ENCODE assay signal across 18 mouse cellular contexts in genomic region chr10:89482142-89482681, GRCm38 (mm10). TPM values are rescaled to one million over a fixed set of nuclear protein-coding genes. Genes with fewer than 3 reads are reported as not detected.
DNase-seq lines count a peak whose midpoint lies in the region; ATAC-seq and TF ChIP-seq lines count a peak whose summit lies in the region.
"Had no signal": no experiment of that assay in that cellular context is flagged by ENCODE, and none has a peak within 500 bp of the region (broad histone marks: within the 10 kb centered on the region; RNA-seq: fewer than 3 reads in every experiment).

No protein-coding gene starts in this region.

- WGBS in forebrain, embryonic 11.5 days: 22% methylated on average over 10 of the region's 10 CpGs
- 16% methylated on average over 10 of the region's 10 CpGs for WGBS in forebrain, embryonic 15.5 days
- 27% methylated on average over 10 of the region's 10 CpGs for WGBS in hindbrain, embryonic 11.5 days
- whole genome bisulfite sequencing in midbrain, embryonic 12.5 days: 16% methylated on average over 10 of the region's 10 CpGs
- WGBS in liver, postnatal 0 days (ENCODE audit: insufficient replicate concordance): 82% methylated on average over 10 of the region's 10 CpGs

- H3K9ac ChIP-seq in forebrain, embryonic 11.5 days (ENCODE audit: low read length): no peak overlapping the region
- H3K9ac ChIP-seq in forebrain, embryonic 15.5 days (replicated peaks): no peak overlapping the region
- no peak overlapping the region; the same call in 1 of the 2 replicates for H3K9ac ChIP-seq in hindbrain, embryonic 11.5 days (ENCODE audit: low read depth, low read length)
- H3K9ac ChIP-seq in midbrain, embryonic 12.5 days (replicated peaks): no peak overlapping the region
- H3K9ac ChIP-seq in liver, postnatal 0 days (replicated peaks): no peak overlapping the region
- H3K9ac ChIP-seq: liver, embryonic 13.5 days had no signal

- no peak overlapping the region for H3K4me3 ChIP-seq in forebrain, embryonic 11.5 days (ENCODE audit: low read depth, low read length)
- no peak overlapping the region for H3K4me3 ChIP-seq in forebrain, embryonic 15.5 days
- no peak overlapping the region for H3K4me3 ChIP-seq in hindbrain, embryonic 11.5 days (ENCODE audit: low read depth, low read length)
- H3K4me3 ChIP-seq in midbrain, embryonic 12.5 days: no peak overlapping the region
- no peak overlapping the region for H3K4me3 ChIP-seq in liver, postnatal 0 days (ENCODE audit: low read depth, low read length)
- H3K4me3 ChIP-seq: erythroblast, embryonic 14.5 days; gastrocnemius, adult 2 months; liver, embryonic 13.5 days had no signal

- H3K36me3 ChIP-seq in forebrain, embryonic 11.5 days (ENCODE audit: control insufficient read depth, insufficient read depth, low read length): no peaks in the 10 kb centered on the region
- no peaks in the 10 kb centered on the region for H3K36me3 ChIP-seq in forebrain, embryonic 15.5 days
- no peaks in the 10 kb centered on the region for H3K36me3 ChIP-seq in hindbrain, embryonic 11.5 days (ENCODE audit: control insufficient read depth, insufficient read depth, low read length)
- no peaks in the 10 kb centered on the region for H3K36me3 ChIP-seq in midbrain, embryonic 12.5 days
- H3K36me3 ChIP-seq in liver, postnatal 0 days (replicated peaks; ENCODE audit: insufficient read depth, low read length): peaks cover 3% of the 10 kb centered on the region; the same call in 1 of the 2 replicates
- H3K36me3 ChIP-seq: liver, embryonic 13.5 days had no signal

- no peak for DNase-seq in forebrain, embryonic 11.5 days (ENCODE audit: low spot score)
- DNase-seq in hindbrain, embryonic 11.5 days (ENCODE audit: low spot score): peak; percentile 51
- peak; percentile 47 for DNase-seq in retina, embryonic 14.5 days (ENCODE audit: low spot score)
- no peak for DNase-seq in liver
- DNase-seq in liver, postnatal 0 days: no peak
- DNase-seq in urinary bladder, adult 18-20 months (ENCODE audit: low spot score in 2 of 2): no peak
- DNase-seq: adrenal gland, postnatal 10 days; cerebellum, postnatal 36 days; gastrocnemius, adult 2 months; kidney, adult 11 months; kidney, postnatal 25 days; left cerebral cortex, postnatal 4 days; liver, embryonic 13.5 days; lung, postnatal 14 days; spleen, adult 18-20 months had no signal

- no peak overlapping the region for H3K27ac ChIP-seq in forebrain, embryonic 11.5 days (ENCODE audit: low read depth, low read length)
- H3K27ac ChIP-seq in forebrain, embryonic 15.5 days (replicated peaks): no peak overlapping the region
- H3K27ac ChIP-seq in hindbrain, embryonic 11.5 days (ENCODE audit: low read depth, low read length): peak overlapping the region; percentile 39; the same call in 1 of the 2 replicates
- 0 out of 2 replicates have a peak overlapping the region, but pooled peaks have one; percentile 39 for H3K27ac ChIP-seq in midbrain, embryonic 12.5 days (replicated peaks)
- no peak overlapping the region for H3K27ac ChIP-seq in liver, postnatal 0 days (ENCODE audit: low read depth)
- H3K27ac ChIP-seq: gastrocnemius, adult 2 months; liver, embryonic 13.5 days had no signal

- H3K4me2 ChIP-seq in forebrain, embryonic 11.5 days (ENCODE audit: low read depth, low read length, severe bottlenecking): no peak overlapping the region
- H3K4me2 ChIP-seq in forebrain, embryonic 15.5 days (replicated peaks): no peak overlapping the region
- H3K4me2 ChIP-seq in hindbrain, embryonic 11.5 days (replicated peaks; ENCODE audit: low read depth, low read length): peak overlapping the region; percentile 8; the same call in 1 of the 2 replicates
- peak overlapping the region; percentile 16 for H3K4me2 ChIP-seq in midbrain, embryonic 12.5 days (replicated peaks)
- H3K4me2 ChIP-seq in liver, postnatal 0 days (ENCODE audit: low read depth, low read length): no peak overlapping the region
- H3K4me2 ChIP-seq: liver, embryonic 13.5 days had no signal

- no peaks in the 10 kb centered on the region for H3K9me3 ChIP-seq in forebrain, embryonic 11.5 days (ENCODE audit: control insufficient read depth, low read length)
- no peaks in the 10 kb centered on the region for H3K9me3 ChIP-seq in forebrain, embryonic 15.5 days
- H3K9me3 ChIP-seq in hindbrain, embryonic 11.5 days (ENCODE audit: control insufficient read depth, low read length): no peaks in the 10 kb centered on the region
- H3K9me3 ChIP-seq in midbrain, embryonic 12.5 days: no peaks in the 10 kb centered on the region
- no peaks in the 10 kb centered on the region for H3K9me3 ChIP-seq in liver, postnatal 0 days (ENCODE audit: low read length)
- H3K9me3 ChIP-seq: liver, embryonic 13.5 days had no signal

- H3K27me3 ChIP-seq in forebrain, embryonic 11.5 days (ENCODE audit: control insufficient read depth, insufficient read depth, low read length): no peaks in the 10 kb centered on the region
- H3K27me3 ChIP-seq in forebrain, embryonic 15.5 days: no peaks in the 10 kb centered on the region
- H3K27me3 ChIP-seq in hindbrain, embryonic 11.5 days (ENCODE audit: control insufficient read depth, insufficient read depth, low read length): no peaks in the 10 kb centered on the region
- H3K27me3 ChIP-seq in midbrain, embryonic 12.5 days: no peaks in the 10 kb centered on the region
- no peaks in the 10 kb centered on the region for H3K27me3 ChIP-seq in liver, postnatal 0 days (ENCODE audit: insufficient read depth, low read length)
- H3K27me3 ChIP-seq: liver, embryonic 13.5 days had no signal

- H3K4me1 ChIP-seq in forebrain, embryonic 11.5 days (replicated peaks; ENCODE audit: control insufficient read depth, insufficient read depth, low read length): peaks cover 4% of the 10 kb centered on the region; the same call in 1 of the 2 replicates
- H3K4me1 ChIP-seq in forebrain, embryonic 15.5 days: peaks cover 12% of the 10 kb centered on the region
- H3K4me1 ChIP-seq in hindbrain, embryonic 11.5 days (replicated peaks; ENCODE audit: control insufficient read depth, insufficient read depth, low read length): no peaks in the 10 kb centered on the region
- peaks cover 15% of the 10 kb centered on the region for H3K4me1 ChIP-seq in midbrain, embryonic 12.5 days
- H3K4me1 ChIP-seq in liver, postnatal 0 days (ENCODE audit: insufficient read depth): peaks cover 8% of the 10 kb centered on the region

- no peak for TF ChIP-seq EP300 in liver, postnatal 0 days (IDR thresholded peaks at IDR 0.05; ENCODE audit: low read depth)

- peak; percentile 51 for ATAC-seq in forebrain, embryonic 11.5 days (replicated peaks; ENCODE audit: low FRiP score)
- no peak for ATAC-seq in forebrain, embryonic 15.5 days (replicated peaks)
- peak; percentile 63 for ATAC-seq in hindbrain, embryonic 11.5 days (ENCODE audit: low FRiP score)
- ATAC-seq in midbrain, embryonic 12.5 days (ENCODE audit: low FRiP score, low read depth): peak; percentile 55; the same call in 1 of the 2 replicates
- no peak for ATAC-seq in liver, postnatal 0 days

- no peak for TF ChIP-seq CTCF in liver, postnatal 0 days (IDR thresholded peaks at IDR 0.05; ENCODE audit: low read depth)

RNA-seq across cellular contexts. Expression of gene Gas2l3, which starts 38.4 kb away (rescaled TPM):
- 12.5 and 12.8 TPM in 2 replicates for polyA plus RNA-seq in forebrain, embryonic 11.5 days (2014; fragmentation: Nextera tagmentation; extraction: Ambion mirVana)
- 12.1 and 13.9 TPM in 2 replicates for polyA plus RNA-seq in forebrain, embryonic 15.5 days (2015; fragmentation: Nextera tagmentation; extraction: Ambion mirVana)
- 9.3 and 10.3 TPM in 2 replicates for polyA plus RNA-seq in hindbrain, embryonic 11.5 days (2014; fragmentation: Nextera tagmentation; extraction: Ambion mirVana)
- 10.9 and 13.0 TPM in 2 replicates for polyA plus RNA-seq in midbrain, embryonic 12.5 days (2016; fragmentation: Nextera tagmentation; extraction: Ambion mirVana)
- 2.8 and 2.9 TPM in 2 replicates for polyA plus RNA-seq in liver, postnatal 0 days (2015; fragmentation: Nextera tagmentation; extraction: Ambion mirVana)

RNA-seq across cellular contexts. Expression of gene Nr1h4, which starts 51.2 kb away (rescaled TPM):
- polyA plus RNA-seq in forebrain, embryonic 11.5 days (2014; fragmentation: Nextera tagmentation; extraction: Ambion mirVana): not detected in 2 replicates
- 0.11 and 0.17 TPM in 2 replicates for polyA plus RNA-seq in forebrain, embryonic 15.5 days (2015; fragmentation: Nextera tagmentation; extraction: Ambion mirVana)
- not detected in 2 replicates for polyA plus RNA-seq in hindbrain, embryonic 11.5 days (2014; fragmentation: Nextera tagmentation; extraction: Ambion mirVana)
- polyA plus RNA-seq in midbrain, embryonic 12.5 days (2016; fragmentation: Nextera tagmentation; extraction: Ambion mirVana): not detected in 2 replicates
- polyA plus RNA-seq in liver, postnatal 0 days (2015; fragmentation: Nextera tagmentation; extraction: Ambion mirVana): 35.9 and 43.5 TPM in 2 replicates
- polyA plus RNA-seq: erythroblast, embryonic 14.5 days had no signal

Comparison
In these comparisons a context has a peak if more than half of its experiments do, and no peak if none do; other contexts are left out.
1. ATAC-seq: peak in forebrain, embryonic 11.5 days (single experiment), hindbrain, embryonic 11.5 days (single experiment) and midbrain, embryonic 12.5 days (single experiment); none in forebrain, embryonic 15.5 days (single experiment) and liver, postnatal 0 days (single experiment).
2. DNase-seq: peak in hindbrain, embryonic 11.5 days (single experiment) and retina, embryonic 14.5 days (single experiment); none in forebrain, embryonic 11.5 days (single experiment), liver (single experiment), liver, postnatal 0 days (single experiment) and urinary bladder, adult 18-20 months (0 of 2).
3. H3K27ac ChIP-seq: peak in hindbrain, embryonic 11.5 days (single experiment) and midbrain, embryonic 12.5 days (single experiment); none in forebrain, embryonic 11.5 days (single experiment), forebrain, embryonic 15.5 days (single experiment) and liver, postnatal 0 days (single experiment).
4. H3K4me2 ChIP-seq: peak in hindbrain, embryonic 11.5 days (single experiment) and midbrain, embryonic 12.5 days (single experiment); none in forebrain, embryonic 11.5 days (single experiment), forebrain, embryonic 15.5 days (single experiment) and liver, postnatal 0 days (single experiment).
5. RNA of gene Nr1h4, which starts 51.2 kb away (polyA plus RNA-seq): 35.9 to 43.5 TPM in liver, postnatal 0 days; 0.11 to 0.17 TPM in forebrain, embryonic 15.5 days, not detected in hindbrain, embryonic 11.5 days, not detected in forebrain, embryonic 11.5 days and not detected in midbrain, embryonic 12.5 days; every median in the first group is over 10 times any median in the second.